Mouse (Mus musculus): Measurements from ENCODE around the gene Bri3bp.

Gene Bri3bp

GRCm38 (mm10) chr5:125452573-125452972 is 11.2 kb downstream of the Bri3bp start:
- DNase-seq (ENCODE audit: low spot score in 2 of 2): no peak

DNA sequence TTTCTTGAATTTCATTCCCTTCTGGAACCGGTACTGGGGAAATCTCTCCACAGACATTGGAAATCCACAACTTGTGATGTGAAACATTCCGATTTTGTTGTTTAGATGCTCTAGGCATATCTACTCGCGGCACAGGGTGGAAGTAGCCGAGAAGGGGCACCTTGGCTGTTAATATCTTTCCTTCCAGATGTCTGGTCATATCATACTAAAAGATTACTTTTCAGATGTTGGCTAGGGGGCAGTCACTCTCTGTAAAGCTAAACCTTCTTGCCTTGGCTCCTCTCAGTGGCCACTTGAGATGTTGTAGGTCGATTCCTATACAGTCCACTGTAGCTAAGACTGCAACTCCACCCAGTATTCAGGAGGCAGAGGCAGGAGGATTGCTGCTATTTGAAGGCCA is 14.7 kb downstream of the Bri3bp start:
- no peak for DNase-seq (ENCODE audit: low spot score in 2 of 2)

GRCm38 (mm10) chr5:125457538-125457937 is 16.2 kb downstream of the Bri3bp start:
- DNase-seq (ENCODE audit: low spot score in 2 of 2): no peak

- no peak for DNase-seq (ENCODE audit: low spot score in 2 of 2)
Measured at GRCm38 (mm10) chr5:125460574-125460973, 19.2 kb downstream of the Bri3bp start.

- peak; percentile 51 to 70 for DNase-seq (ENCODE audit: low spot score in 2 of 2)
Measured at GRCm38 (mm10) chr5:125461868-125462445, 20.6 kb downstream of the Bri3bp start.

DNA sequence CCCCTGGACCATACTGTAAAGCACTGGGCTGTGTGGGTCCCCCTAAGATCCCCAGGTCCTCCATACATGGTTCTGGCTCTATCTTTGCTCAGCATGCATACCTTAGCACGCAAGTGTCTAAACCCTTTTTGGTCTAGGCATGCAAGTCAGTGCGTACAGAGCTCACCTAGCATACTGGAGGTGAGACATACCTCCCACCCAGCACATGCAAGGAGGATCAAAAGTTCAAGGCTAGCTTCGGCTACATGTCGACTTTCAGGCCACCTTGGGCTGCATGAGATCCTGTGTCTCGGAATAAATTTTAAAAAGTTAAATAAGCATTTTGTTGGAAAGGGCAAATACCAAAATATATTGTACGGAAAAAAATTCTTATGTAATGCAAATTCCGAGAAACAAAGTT is 23.8 kb downstream of the Bri3bp start:
- DNase-seq (ENCODE audit: low spot score in 2 of 2): no peak

- DNase-seq (ENCODE audit: low spot score in 2 of 2): peak; percentile 93 to 97
Measured at GRCm38 (mm10) chr5:125465701-125466106, 24.3 kb downstream of the Bri3bp start.

DNA sequence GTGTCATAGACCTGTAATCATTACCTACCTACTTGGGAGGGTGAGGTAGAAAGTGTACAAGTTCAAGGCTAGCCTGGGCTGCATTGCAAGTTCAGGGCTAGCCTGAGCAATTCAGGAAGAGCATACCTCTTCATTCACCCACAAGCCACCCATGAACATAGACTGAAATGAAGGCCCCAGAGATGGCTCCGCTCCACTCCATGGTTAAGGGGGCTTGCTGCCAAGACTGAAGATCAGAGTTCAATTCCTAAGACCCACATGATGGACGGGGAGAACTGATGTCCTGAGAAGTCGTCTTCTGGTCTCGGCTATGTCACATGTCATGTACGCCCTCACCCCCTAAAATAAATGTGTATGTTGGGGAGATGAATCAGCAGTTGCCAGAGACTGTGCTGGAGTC is 25.1 kb downstream of the Bri3bp start:
- no peak for DNase-seq (ENCODE audit: low spot score in 2 of 2)

DNA sequence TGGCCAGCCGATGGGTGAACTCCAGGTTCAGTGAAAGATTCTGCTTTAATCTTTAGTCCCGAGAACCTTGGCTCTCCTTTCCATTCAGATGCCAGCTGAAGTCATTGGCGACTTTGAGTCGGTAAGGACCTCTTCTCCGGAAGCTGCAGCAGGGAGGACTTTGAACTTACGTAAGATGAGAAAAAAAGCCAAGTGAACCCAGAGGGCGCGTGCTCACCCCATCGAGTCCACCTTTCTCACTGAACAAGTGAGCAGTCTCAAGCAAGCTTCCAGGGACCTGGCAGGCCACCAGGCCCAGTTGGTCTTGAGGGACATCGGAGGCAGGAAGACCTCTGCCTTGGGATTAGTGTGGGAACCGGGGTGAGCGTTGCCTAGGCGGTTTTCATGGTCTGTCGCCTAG is 25.9 kb downstream of the Bri3bp start:
- no peak for DNase-seq (ENCODE audit: low spot score in 2 of 2)

GRCm38 (mm10) chr5:125470713-125471112 is 29.3 kb downstream of the Bri3bp start:
- no peak for DNase-seq (ENCODE audit: low spot score in 2 of 2)

DNA sequence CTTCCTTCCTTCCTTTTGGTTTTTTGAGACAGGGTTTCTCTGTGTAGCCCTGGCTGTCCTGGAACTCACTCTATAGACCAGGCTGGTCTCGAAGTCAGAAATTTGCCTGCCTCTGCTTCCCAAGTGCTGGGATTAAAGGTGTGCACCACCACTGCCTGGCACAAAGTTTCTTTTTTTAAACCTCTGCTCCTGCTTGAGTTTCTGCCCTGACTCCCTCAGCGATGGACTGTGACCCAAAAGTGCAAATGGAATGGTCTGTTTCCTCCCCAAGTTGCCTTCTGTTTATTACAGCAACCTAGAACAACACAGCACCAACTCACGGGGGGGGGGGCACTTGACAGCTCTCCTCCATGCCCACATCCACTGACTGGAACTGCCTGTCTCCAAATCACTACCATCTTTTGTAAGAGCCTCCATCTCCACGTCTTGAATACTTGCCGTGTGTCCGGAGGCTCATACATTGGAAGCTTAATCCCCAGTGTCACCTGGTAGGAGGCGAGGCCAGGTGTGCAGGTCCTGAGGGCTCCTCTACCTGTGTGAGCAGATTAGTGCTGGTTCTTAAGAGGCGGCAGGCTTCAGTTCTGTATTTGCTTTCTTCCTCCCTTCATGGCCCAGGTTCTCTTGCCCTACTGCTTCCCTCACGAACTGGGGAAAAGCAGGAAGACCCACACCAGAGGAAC is 31.6 kb downstream of the Bri3bp start:
- no peak for DNase-seq (ENCODE audit: low spot score in 2 of 2)

DNA sequence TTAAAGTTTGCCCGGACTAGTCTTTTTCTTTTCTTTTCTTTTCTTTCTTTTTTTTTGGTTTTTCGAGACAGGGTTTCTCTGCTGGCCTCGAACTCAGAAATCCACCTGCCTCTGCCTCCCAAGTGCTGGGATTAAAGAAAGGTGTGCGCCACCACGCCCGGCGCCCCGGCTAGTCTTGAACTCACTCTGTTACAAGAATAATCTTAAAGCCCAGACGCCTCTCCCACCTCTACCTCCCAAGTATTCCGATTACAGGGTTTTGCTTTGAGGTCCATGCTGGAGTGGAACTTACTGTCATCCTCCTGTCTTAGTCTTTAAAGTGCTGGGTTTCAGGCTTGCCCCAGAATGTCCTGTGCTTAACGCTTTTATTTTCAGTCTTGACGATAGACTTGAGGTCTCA is 33.7 kb downstream of the Bri3bp start:
- no peak for DNase-seq (ENCODE audit: low spot score in 2 of 2)

GRCm38 (mm10) chr5:125475601-125476285 is 34.4 kb downstream of the Bri3bp start, which contains the start of gene Aacs:
Aacs (plus strand) TSS chr5:125475814.
- DNase-seq (ENCODE audit: low spot score in 2 of 2): peak; percentile 98 to 99

- no peak for DNase-seq (ENCODE audit: low spot score in 2 of 2)
Measured at GRCm38 (mm10) chr5:125476286-125476625, 34.9 kb downstream of the Bri3bp start.

GRCm38 (mm10) chr5:125476799-125477198 is 35.4 kb downstream of the Bri3bp start:
- no peak for DNase-seq (ENCODE audit: low spot score in 2 of 2)

DNA sequence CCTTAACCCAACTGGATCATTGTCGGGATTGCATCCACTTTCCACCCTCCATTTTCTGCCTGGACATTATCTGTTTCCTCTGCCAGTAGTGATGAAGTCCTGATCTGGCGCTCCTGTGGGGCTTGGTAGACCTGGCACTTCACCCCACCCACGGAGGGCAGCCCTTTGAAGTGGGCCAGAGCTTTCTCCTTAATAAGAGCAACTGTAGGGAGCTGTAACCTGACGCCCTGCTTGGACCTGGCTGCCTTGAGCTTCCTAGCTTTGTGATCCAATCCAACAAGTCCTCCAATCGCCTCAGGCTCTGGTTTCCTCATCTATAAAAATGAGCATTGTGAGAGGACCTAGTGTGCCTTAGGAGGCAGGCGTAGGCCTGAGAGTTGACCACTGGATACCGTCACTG is 36.2 kb downstream of the Bri3bp start:
- DNase-seq (ENCODE audit: low spot score in 2 of 2): no peak

- no peak for DNase-seq (ENCODE audit: low spot score in 2 of 2)
Measured at GRCm38 (mm10) chr5:125478037-125478436, 36.7 kb downstream of the Bri3bp start.

DNA sequence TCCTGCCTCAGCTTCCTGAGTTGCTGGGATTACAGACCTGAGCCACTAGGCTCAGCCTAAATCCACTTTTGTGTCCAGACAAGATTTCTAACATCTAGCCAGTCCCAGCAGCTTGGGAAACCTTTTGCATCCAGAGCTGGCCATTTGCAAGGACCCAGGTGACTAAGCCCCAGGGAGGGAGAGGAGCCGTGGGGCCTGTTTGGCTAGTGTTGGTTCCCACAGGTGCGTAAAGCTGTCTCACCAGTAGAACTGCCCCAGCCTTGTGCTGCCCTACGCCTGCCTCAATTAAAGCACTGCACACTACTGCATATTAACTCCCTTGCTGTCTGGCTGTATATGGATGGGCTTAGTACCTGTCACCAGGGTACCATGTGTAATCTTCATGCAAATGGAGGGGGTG is 38.0 kb downstream of the Bri3bp start:
- DNase-seq (ENCODE audit: low spot score in 2 of 2): no peak

DNA sequence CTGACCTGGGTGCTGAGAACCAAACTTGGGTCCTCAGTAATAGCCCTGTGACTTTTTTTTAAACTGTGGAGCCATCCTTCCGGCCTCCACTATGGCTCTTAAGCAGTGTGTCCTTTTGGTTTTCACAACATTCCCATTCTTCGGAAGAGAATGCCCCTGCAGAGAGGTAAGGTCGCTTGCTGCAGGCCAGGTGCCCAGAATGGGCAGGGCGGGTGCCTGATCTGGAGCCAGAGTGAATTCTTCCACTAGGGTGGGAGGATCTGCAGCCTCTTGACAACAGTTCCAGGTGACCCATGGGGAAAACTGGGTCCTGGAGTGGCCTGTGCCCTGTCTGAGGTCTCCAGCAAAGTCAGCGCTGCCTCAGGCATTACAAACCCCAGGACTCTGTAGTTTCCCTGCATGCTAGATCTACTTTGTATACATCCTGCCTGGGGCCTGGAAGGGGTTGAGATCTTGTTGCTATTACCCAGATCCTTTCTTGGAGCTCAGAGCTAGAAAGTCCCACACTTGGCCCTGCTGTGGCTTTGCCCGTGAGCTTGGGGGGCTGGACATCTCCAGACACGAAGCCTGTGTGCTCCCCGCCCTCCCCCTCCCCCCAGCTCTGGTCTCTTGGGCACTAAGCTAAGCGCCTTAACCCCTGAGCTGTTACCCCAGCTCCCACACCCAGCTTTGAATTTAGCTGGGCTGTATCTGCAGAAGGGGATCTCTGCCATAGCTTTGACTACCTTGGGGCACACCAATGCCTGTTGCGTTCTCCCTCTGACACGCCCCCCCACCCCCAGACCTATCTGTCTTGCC is 39.3 kb downstream of the Bri3bp start:
- DNase-seq (ENCODE audit: low spot score in 2 of 2): no peak

- no peak for DNase-seq (ENCODE audit: low spot score in 2 of 2)
Measured at GRCm38 (mm10) chr5:125482474-125482873, 41.1 kb downstream of the Bri3bp start.

GRCm38 (mm10) chr5:125483712-125484611 is 42.6 kb downstream of the Bri3bp start:
- no peak for DNase-seq (ENCODE audit: low spot score in 2 of 2)

All from thymus, postnatal 10 days (tissue).